Mouse (Mus musculus) T-helper 17 cell (primary cell): Measurements from ENCODE around the gene Sergef.

Experiments
- in situ Hi-C, 2 experiments: fragments of 300-600 bp; cut with MboI, MseI; formaldehyde crosslinking; loops; 1 replicate in 1 of 2; 2 replicates in 1 of 2; pipeline ENCODE4 v1.15.1; 2025; ENCODE audit warnings: high pct_unique_total_duplicates in 2 of 2

The Sergef gene

DNA sequence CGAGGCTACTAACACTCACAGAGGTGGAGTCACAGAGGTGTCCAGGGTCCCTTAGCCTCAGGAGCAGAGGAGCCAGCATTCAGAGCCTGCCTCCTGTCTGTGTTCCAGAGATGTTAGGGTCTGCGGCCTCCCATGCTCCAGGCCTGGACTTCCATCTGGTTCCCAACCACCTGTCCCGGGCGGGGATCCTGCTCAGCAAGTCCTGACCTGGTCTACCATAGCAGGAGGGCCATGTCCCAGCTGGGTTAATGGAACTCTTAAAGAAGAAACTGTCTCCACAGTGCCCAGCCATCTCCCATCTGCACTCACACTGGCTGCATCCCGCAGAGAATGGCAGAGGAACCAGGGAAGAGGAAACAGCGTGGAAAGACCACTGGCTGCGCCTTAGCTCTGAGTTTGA lies 234.9 kb downstream of the Sergef start:
- in situ Hi-C loops = no loop called here

DNA sequence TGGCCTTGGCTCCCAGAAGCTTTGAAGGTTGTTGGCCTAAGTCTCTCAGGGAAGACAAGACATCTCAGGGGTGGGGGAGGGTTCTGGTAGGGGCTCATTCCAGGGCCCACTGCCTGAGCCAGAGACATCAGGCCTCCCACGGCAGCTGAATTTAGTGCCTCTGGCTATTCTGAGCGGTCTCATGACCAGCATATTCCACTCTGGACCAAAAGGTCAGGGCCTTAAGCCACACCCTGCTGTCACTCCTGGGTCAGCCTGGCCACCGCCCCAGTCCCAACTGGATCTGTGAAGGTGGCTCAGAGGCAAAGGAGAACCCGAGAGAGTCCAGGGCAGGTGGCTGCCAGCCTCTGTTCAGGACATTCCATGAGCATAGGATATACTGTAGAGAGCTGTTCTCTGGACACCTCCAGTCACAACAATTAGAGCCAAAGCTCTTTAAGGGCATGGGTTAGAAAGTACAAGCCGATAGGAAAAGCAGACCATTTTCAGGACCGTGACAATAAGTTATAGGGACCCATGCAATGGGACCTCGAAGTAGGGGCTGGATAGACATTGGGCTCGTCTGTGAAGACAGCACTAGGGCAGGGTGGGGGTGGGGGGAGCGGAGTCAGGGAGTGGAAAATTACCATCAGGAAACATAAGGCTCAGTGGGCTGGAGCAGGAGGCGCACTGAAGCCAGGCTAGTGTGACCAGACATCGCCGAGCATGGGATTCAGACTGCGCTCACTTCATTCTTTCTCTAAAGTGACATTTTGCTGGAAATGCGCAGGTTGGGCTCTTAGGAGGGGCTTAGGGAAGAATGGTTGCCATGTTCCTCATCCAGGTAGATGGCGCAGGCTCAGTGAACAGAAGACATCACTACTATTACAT lies 235.8 kb downstream of the Sergef start:
- in situ Hi-C loops = no loop called here

GRCm38 (mm10) chr7:46401371-46402180 lies 238.0 kb downstream of the Sergef start:
- in situ Hi-C loops = no loop called here

DNA sequence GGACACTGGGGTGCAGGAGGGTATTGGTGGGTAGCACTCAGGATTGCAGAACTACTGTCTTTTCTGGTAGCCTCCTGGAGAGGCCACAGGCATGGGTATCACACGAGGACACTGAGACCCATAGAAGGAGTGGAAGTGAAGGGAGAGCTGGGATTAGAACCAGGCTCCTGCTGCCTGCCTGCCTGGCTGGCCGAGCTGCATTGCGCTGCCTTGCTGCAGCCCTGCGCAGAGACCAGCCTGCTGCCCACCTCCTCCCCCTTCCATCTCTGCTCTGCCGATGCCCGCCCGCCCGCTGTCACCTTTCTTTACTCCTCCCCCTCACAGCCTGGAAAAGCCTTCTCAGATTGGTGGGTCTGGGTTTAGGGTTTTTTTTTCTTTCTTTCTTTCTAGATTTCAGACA lies 239.3 kb downstream of the Sergef start:
- in situ Hi-C loops = no loop called here

GRCm38 (mm10) chr7:46399676-46400075 lies 239.9 kb downstream of the Sergef start:
- in situ Hi-C loops = no loop called here

DNA sequence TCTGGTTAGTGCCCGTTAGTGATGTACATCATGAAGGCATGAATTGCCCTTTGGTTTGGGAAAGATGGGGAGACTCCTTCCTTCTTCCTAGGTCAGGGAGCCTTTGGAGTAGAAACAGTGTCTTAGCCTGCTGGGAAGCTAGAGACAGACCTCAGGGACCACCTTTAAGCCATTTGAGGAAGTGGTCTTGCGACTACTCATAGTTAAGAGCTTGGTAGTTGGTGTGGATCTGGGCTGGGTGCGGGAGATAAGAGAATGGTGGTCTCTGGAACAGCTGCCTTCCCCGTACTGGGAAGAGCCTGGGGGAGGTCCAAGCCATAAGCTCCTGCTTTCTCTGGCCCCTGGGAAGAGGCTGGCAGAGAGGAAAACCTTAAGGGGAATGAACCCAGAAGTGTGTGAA lies 241.0 kb downstream of the Sergef start:
- in situ Hi-C loops = no loop called here

GRCm38 (mm10) chr7:46397732-46398333 lies 241.8 kb downstream of the Sergef start:
- in situ Hi-C loops = no loop called here

DNA sequence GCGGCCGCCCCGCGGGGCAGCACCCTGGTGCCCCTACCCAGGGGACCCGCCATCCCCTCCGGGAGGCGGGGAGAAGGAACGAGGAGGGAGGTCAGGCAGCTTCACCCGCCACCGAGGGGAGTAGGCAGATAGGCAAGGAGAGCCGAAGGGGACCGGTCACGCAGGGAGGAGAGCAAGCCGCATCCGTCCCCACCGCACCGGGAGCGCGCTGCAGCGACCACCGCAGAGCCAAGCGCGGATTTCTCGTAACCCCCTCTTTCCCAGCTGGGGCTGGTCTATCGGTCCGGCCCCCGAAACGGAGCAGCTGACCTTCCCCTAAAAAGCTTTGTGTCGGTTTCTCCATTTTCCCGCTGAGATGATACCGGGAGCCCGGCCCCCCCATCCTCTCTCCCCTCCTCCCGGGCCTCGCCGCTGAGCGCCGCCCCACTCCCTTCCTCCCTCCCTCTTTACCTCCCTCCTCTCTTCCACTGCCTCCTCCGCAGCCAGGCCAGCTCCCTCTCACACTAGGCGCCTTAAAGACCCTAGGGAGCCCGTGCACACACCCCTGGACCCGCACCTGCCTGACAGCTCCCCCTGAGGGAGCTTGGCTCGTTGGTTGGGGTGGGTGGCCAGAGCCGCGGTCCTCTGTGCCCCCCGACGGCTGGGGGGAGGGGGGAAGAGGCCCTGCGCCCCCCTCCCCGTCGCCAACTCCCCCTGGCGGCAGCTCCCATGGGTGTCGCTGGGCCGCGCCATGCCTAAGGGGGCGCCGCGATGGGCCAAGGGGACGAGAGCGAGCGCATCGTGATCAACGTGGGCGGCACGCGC lies 242.5 kb downstream of the Sergef start:
- in situ Hi-C loops = no loop called here

DNA sequence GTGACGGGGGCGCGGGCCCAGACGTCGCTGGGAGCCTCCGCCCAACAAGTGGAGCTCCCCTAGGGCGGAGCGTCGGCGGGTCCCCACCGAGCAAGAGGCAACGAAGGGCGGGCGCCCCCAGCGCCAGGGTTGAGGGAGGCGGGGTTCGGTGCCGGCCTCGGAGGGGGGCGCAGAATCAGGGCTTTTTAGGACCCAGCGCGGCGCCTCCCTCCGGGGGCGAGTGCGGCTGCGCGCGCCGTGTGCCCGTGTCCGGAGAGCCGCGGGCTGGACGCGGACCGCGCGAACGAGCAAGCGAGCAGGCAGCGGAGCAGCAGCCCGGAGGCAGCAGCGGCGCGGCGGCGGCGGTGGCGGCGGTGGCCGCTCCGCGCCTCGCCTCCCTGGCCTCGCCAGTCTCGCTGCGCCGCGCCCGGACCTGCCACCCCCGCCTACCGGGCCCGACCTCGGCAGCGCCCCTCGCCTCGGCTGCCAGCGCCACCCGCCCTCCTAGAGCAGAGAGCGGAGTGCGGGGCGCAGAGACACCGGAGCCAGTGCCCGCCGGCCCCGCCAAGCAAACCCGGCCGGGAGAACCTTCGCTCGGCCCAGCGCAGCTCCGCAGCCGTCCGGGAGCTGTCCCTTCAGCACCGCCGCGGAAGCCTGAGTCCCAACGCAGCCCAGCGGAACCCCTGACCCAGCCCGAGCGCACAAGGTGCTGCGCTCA lies 243.2 kb downstream of the Sergef start, which contains the start of gene Kcnc1:
Gene Kcnc1, plus strand, starts transcription at position 267 of the 697 bp plus-strand sequence.
- in situ Hi-C loops = no loop called here

GRCm38 (mm10) chr7:46395571-46395970 lies 244.0 kb downstream of the Sergef start:
- in situ Hi-C loops = no loop called here

GRCm38 (mm10) chr7:46394933-46395332 lies 244.7 kb downstream of the Sergef start:
- in situ Hi-C loops = loop anchor here in 1 of 2 experiments (5.0 kb wide), 1 partner anchor 212 kb away; no protein-coding TSS in a partner anchor

GRCm38 (mm10) chr7:46393718-46394511 lies 245.7 kb downstream of the Sergef start:
- in situ Hi-C loops = loop anchor here in 1 of 2 experiments (5.0 kb wide), 1 partner anchor 213 kb away; no protein-coding TSS in a partner anchor
